Mouse (Mus musculus): ENCODE results near the gene Mgam. TPM values are rescaled to one million over a fixed set of nuclear protein-coding genes. Genes with fewer than 3 reads are reported as not detected.
"Not testable (repeated sequence)": the region's sequence is repeated elsewhere in the genome, so short reads cannot be mapped to it uniquely, and the experiment has no call there.

Gene Mgam
- polyA plus RNA-seq, 1 experiment from 2014 or later, result 2.3 TPM

DNA sequence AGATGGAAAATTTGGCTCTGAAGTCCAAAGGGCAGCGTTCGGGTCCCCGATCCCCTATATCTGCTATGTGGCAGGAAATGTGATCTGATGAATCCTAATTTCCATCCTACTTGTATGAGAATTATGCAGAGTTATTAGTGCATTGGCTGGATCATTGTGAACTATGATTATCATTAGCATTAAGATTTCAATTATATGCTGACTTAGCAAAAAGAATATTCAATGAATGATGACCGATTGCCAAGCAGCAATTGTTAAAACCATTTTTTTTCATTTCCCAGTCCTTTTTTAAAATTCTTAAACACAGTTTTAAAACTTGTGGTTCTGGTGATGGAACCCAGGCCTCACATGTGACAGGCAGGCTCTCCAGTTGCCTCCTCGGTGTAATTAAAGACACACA lies 9.1 kb downstream of the Mgam start:
- Histone ChIP-seq H3K9me3 (replicated peaks; ENCODE audit: low read length) (no peaks in the 10 kb centered on the region), H3K4me3 (replicated peaks; ENCODE audit: low read depth, low read length) (no peak overlapping the region), H3K4me2 (ENCODE audit: low read length) (no peak overlapping the region), H3K27ac (no peak overlapping the region), H3K36me3 (ENCODE audit: insufficient read depth, low read length) (no peaks in the 10 kb centered on the region), H3K27me3 (ENCODE audit: insufficient read depth, low read length) (no peaks in the 10 kb centered on the region), H3K4me1 (replicated peaks; ENCODE audit: insufficient read depth, low read length) (no peaks in the 10 kb centered on the region), H3K9ac (ENCODE audit: low read depth, low read length) (no peak overlapping the region)
- ATAC-seq (replicated peaks; ENCODE audit: low FRiP score, low read depth) (no peak), DNase-seq (ENCODE audit: low spot score) (no peak)
- 93% methylated on average over 5 of the region's 5 CpGs for WGBS
- no peak for TF ChIP-seq CTCF (IDR thresholded peaks at IDR 0.05; ENCODE audit: low read depth)

DNA sequence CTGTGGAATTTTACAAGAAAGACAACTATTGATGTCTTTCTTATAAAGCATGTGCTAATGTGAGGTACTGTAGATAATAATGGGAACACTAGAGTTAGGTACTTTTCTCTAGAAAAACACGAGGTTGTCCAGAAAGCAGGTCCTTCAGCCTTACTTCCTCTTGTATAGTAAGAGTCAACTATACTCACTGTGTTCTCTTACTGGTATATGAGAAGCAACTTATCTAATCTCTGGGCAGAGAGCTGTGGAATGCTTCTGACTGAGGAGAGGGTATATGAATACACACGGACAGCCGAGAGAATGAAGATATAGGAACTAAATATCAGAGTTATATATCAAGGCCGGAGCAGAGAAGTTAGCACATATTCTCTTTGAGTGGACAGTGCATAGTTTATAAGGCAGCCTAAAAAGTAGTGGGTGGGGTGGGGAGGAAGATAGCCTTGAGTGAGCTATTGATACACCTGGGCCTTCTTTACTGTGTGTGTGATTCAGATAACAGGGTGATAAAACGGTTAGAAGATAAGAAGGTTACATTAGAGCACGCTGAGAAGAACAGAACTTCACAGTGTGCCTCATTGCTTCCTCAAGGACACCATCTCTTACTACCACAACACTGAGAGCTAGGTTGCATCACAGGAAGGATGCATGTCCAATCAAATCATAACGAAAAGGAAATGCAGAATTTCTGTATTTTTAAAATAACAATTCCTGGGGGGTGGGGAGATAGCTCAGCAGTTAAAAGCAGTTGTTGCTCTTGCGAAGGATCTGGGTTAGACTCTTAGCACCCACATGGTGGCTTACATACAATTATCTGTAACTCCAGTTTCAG lies 12.3 kb downstream of the Mgam start:
- Histone ChIP-seq H3K4me3 (replicated peaks; ENCODE audit: low read depth, low read length) (no peak overlapping the region), H3K9me3 (replicated peaks; ENCODE audit: low read length) (no peaks in the 10 kb centered on the region), H3K36me3 (ENCODE audit: insufficient read depth, low read length) (no peaks in the 10 kb centered on the region), H3K9ac (ENCODE audit: low read depth, low read length) (no peak overlapping the region), H3K27me3 (ENCODE audit: insufficient read depth, low read length) (no peaks in the 10 kb centered on the region), H3K27ac (no peak overlapping the region), H3K4me2 (ENCODE audit: low read length) (no peak overlapping the region), H3K4me1 (replicated peaks; ENCODE audit: insufficient read depth, low read length) (no peaks in the 10 kb centered on the region)
- WGBS, result 79% methylated on average over 8 of the region's 8 CpGs
- DNase-seq (ENCODE audit: low spot score) (no peak), ATAC-seq (replicated peaks; ENCODE audit: low FRiP score, low read depth) (no peak)
- no peak for TF ChIP-seq CTCF (IDR thresholded peaks at IDR 0.05; ENCODE audit: low read depth)

DNA sequence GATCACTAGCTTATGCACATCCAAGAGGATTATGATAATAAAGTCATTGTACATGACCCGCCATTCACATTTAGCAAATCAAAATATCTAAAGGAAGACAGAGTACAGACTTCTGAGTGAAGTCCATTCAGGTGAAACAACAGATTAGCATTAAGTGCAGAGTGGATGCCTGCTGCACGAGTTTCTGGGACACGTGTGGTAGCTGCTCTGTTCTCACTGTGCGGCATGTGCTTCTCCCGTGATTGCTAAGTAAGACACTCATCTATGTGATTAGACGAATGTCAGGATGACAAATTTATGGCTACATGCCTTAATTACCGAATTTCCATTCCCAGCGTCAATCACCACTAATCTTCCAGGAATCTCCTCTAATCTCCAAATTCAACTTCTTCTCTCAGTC lies 17.1 kb downstream of the Mgam start:
- Histone ChIP-seq H3K9me3 (replicated peaks; ENCODE audit: low read length) (no peaks in the 10 kb centered on the region), H3K9ac (ENCODE audit: low read depth, low read length) (no peak overlapping the region), H3K27me3 (ENCODE audit: insufficient read depth, low read length) (no peaks in the 10 kb centered on the region), H3K4me3 (replicated peaks; ENCODE audit: low read depth, low read length) (no peak overlapping the region), H3K4me2 (ENCODE audit: low read length) (no peak overlapping the region), H3K4me1 (replicated peaks; ENCODE audit: insufficient read depth, low read length) (no peaks in the 10 kb centered on the region), H3K27ac (no peak overlapping the region), H3K36me3 (ENCODE audit: insufficient read depth, low read length) (no peaks in the 10 kb centered on the region)
- WGBS, result 74% methylated on average over 8 of the region's 8 CpGs
- no peak for TF ChIP-seq CTCF (IDR thresholded peaks at IDR 0.05; ENCODE audit: low read depth)
- ATAC-seq (replicated peaks; ENCODE audit: low FRiP score, low read depth), result no peak
- DNase-seq (ENCODE audit: low spot score), result no peak

DNA sequence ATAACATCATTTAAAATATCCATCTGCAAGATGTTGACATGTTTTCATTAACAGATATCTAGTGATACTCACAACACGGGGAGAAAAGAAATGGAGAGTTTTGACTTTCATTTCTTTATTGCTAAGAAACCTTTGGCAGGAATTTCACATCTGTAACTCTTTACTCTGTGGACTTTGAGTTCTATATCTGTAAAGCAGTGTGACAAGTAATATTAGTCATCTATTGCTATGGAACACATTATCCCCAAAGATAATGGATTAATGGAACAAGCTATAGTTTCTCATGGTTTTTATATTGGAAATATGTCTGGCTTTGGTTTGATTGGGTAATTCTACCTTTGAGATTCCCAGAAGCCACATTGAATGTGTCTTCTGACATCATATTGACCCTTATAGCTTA lies 22.3 kb downstream of the Mgam start:
- no peaks in the 10 kb centered on the region for H3K9me3 ChIP-seq (replicated peaks; ENCODE audit: low read length)
- ATAC-seq (replicated peaks; ENCODE audit: low FRiP score, low read depth) (no peak), DNase-seq (ENCODE audit: low spot score) (no peak)
- WGBS, result 89% methylated on average over 1 of the region's 1 CpGs
- H3K27ac ChIP-seq, result no peak overlapping the region
- TF ChIP-seq CTCF (IDR thresholded peaks at IDR 0.05; ENCODE audit: low read depth), result no peak
- no peaks in the 10 kb centered on the region for H3K36me3 ChIP-seq (ENCODE audit: insufficient read depth, low read length)
- H3K27me3 ChIP-seq (ENCODE audit: insufficient read depth, low read length), result no peaks in the 10 kb centered on the region
- H3K9ac ChIP-seq (ENCODE audit: low read depth, low read length), result no peak overlapping the region
- no peak overlapping the region for H3K4me2 ChIP-seq (ENCODE audit: low read length)
- H3K4me3 ChIP-seq (replicated peaks; ENCODE audit: low read depth, low read length), result no peak overlapping the region
- H3K4me1 ChIP-seq (replicated peaks; ENCODE audit: insufficient read depth, low read length), result no peaks in the 10 kb centered on the region

DNA sequence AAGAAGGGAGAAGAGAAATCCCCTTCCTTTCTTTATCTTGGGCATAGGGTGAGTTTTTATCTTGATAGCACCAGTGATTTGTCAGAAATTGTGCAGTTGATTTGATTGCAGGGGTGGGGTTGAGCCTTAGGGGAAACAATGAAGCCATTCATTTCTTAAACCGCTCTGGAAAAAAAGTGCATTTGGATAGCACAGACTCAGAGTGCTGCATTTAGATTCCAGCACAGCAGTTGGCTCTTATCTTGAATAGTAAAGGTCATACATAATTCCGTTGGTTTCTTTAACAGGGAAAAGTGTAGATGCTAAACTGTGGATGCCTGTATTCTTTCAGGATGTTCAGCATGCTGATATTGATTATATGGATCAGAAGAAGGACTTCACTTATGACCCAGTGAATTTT lies 32.3 kb downstream of the Mgam start:
- Histone ChIP-seq H3K4me2 (ENCODE audit: low read length) (no peak overlapping the region), H3K27me3 (ENCODE audit: insufficient read depth, low read length) (no peaks in the 10 kb centered on the region), H3K4me1 (replicated peaks; ENCODE audit: insufficient read depth, low read length) (no peaks in the 10 kb centered on the region), H3K9ac (ENCODE audit: low read depth, low read length) (no peak overlapping the region), H3K9me3 (replicated peaks; ENCODE audit: low read length) (no peaks in the 10 kb centered on the region), H3K4me3 (replicated peaks; ENCODE audit: low read depth, low read length) (no peak overlapping the region), H3K36me3 (ENCODE audit: insufficient read depth, low read length) (no peaks in the 10 kb centered on the region), H3K27ac (no peak overlapping the region)
- DNase-seq (ENCODE audit: low spot score) (no peak), ATAC-seq (replicated peaks; ENCODE audit: low FRiP score, low read depth) (no peak)
- TF ChIP-seq CTCF (IDR thresholded peaks at IDR 0.05; ENCODE audit: low read depth), result no peak
- 53% methylated on average over 2 of the region's 2 CpGs for WGBS

DNA sequence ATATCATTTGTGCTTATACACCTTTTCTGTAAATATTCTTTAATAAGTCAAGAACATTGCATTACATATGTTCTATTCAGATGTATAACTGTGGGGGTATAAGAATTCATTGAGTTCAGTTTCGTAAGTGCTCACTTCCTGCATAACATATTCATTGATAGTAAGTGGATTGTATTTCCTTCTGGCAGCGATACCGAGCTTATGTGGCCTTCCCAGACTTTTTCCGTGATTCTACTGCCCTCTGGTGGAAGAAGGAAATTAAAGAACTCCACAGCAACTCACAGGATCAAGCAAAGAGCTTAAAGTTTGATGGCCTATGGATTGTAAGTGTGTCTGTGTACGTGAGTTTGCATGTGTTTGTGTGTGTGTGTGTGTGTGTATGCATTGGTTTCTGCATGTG lies 60.5 kb downstream of the Mgam start:
- WGBS, result 9% methylated on average over 5 of the region's 5 CpGs
- ATAC-seq (replicated peaks; ENCODE audit: low FRiP score, low read depth), result no peak
- Histone ChIP-seq H3K4me3 (replicated peaks; ENCODE audit: low read depth, low read length) (no peak overlapping the region), H3K9ac (ENCODE audit: low read depth, low read length) (no peak overlapping the region), H3K36me3 (ENCODE audit: insufficient read depth, low read length) (no peaks in the 10 kb centered on the region), H3K27me3 (ENCODE audit: insufficient read depth, low read length) (no peaks in the 10 kb centered on the region), H3K27ac (no peak overlapping the region), H3K4me1 (replicated peaks; ENCODE audit: insufficient read depth, low read length) (no peaks in the 10 kb centered on the region), H3K9me3 (replicated peaks; ENCODE audit: low read length) (no peaks in the 10 kb centered on the region), H3K4me2 (ENCODE audit: low read length) (no peak overlapping the region)
- peak; percentile 85 for TF ChIP-seq CTCF (IDR thresholded peaks at IDR 0.05; ENCODE audit: low read depth)
- DNase-seq (ENCODE audit: low spot score), result peak; percentile 84

DNA sequence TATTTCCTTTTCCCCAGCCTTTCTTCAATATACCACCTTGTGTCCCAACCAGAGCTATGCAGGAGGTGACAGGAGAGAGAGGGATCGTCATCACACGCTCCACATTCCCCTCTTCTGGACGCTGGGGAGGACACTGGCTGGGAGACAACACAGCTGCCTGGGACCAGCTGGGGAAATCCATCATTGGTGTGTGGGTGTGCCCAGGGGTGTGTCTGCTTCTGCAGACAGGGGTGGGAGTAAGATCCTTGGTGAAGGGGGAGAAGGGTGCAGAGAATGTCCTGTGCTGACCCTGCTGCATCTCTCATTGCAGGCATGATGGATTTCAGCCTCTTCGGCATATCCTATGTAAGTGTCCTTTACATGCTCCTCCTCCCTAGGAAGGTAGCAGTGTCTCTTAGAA lies 63.4 kb downstream of the Mgam start:
- WGBS, result 7% methylated on average over 2 of the region's 4 CpGs
- peak; percentile 90 for ATAC-seq (replicated peaks; ENCODE audit: low FRiP score, low read depth)
- H3K36me3 ChIP-seq (ENCODE audit: insufficient read depth, low read length); H3K27ac ChIP-seq; H3K4me3 ChIP-seq (replicated peaks; ENCODE audit: low read depth, low read length); H3K4me2 ChIP-seq (ENCODE audit: low read length); H3K9me3 ChIP-seq (replicated peaks; ENCODE audit: low read length); H3K4me1 ChIP-seq (replicated peaks; ENCODE audit: insufficient read depth, low read length); H3K9ac ChIP-seq (ENCODE audit: low read depth, low read length); DNase-seq (ENCODE audit: low spot score); H3K27me3 ChIP-seq (ENCODE audit: insufficient read depth, low read length): not testable (repeated sequence)

DNA sequence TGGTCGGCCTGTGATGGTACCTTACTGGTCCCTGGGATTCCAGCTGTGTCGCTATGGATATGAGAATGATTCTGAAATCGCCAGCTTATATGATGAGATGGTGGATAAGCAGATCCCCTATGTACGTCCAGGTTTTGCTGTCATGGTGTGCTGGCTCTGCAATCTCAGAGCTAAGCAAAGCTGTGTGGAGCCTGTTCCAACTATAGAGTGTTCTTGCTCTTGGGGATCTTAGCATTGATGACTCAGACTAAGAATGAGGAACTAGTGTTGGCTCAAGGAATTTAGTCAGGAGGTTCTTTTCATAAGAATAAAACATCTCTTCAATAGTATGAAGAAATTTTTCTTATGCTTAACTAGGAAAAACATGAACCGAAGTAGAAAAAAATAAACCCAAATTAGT lies 84.9 kb downstream of the Mgam start:
- not testable (repeated sequence) for H3K9me3 ChIP-seq (replicated peaks; ENCODE audit: low read length); H3K27ac ChIP-seq; H3K27me3 ChIP-seq (ENCODE audit: insufficient read depth, low read length); H3K9ac ChIP-seq (ENCODE audit: low read depth, low read length); DNase-seq (ENCODE audit: low spot score); H3K4me2 ChIP-seq (ENCODE audit: low read length); H3K4me3 ChIP-seq (replicated peaks; ENCODE audit: low read depth, low read length); H3K4me1 ChIP-seq (replicated peaks; ENCODE audit: insufficient read depth, low read length); H3K36me3 ChIP-seq (ENCODE audit: insufficient read depth, low read length); ATAC-seq (replicated peaks; ENCODE audit: low FRiP score, low read depth)
- 85% methylated on average over 5 of the region's 5 CpGs for WGBS
